Mouse (Mus musculus): ENCODE measurements at regions not wholly inside any gene's neighbourhood (a gene's known extent, or its start where the extent isn't known, plus 50 kb on each side); places are given as distances from the start of the nearest gene placed in this dataset.

- no peak for TF ChIP-seq GATA1 (IDR thresholded peaks at IDR 0.05; ENCODE audit: borderline replicate concordance, low read length)
- TF ChIP-seq FLI1 (IDR thresholded peaks at IDR 0.05; ENCODE audit: low read length): no peak
These were observed 295.4 kb downstream of the Bcl11a start for GRCm38 (mm10) chr11:24373301-24373700.

All from megakaryocyte, embryonic 14.5 days (primary cell).